In genomic region chr4:116174466-116175116, GRCm38 (mm10) we compare ENCODE assay signal across 11 mouse cellular contexts. TPM values are rescaled to one million over a fixed set of nuclear protein-coding genes. Genes with fewer than 3 reads are reported as not detected.
DNase-seq lines count a peak whose midpoint lies in the region; ATAC-seq and TF ChIP-seq lines count a peak whose summit lies in the region.
"Had no signal": no experiment of that assay in that cellular context is flagged by ENCODE, and none has a peak within 500 bp of the region (broad histone marks: within the 10 kb centered on the region; RNA-seq: fewer than 3 reads in every experiment).

No protein-coding gene starts in this region.

- TF ChIP-seq CTCF in lung, postnatal 0 days (IDR thresholded peaks at IDR 0.05) = no peak

- peaks cover 3% of the 10 kb centered on the region; the same call in 1 of the 2 replicates for H3K27me3 ChIP-seq in hindbrain, embryonic 10.5 days (ENCODE audit: insufficient read depth, poor library complexity, severe bottlenecking)
- H3K27me3 ChIP-seq in hindbrain, embryonic 16.5 days (replicated peaks; ENCODE audit: control insufficient read depth, insufficient read depth, low read length) = no peaks in the 10 kb centered on the region
- no peaks in the 10 kb centered on the region for H3K27me3 ChIP-seq in lung, postnatal 0 days (replicated peaks; ENCODE audit: insufficient read depth, low read length)
- H3K27me3 ChIP-seq: Patski had no signal

- H3K9ac ChIP-seq in hindbrain, embryonic 16.5 days (ENCODE audit: low read depth, low read length) = no peak overlapping the region
- H3K9ac ChIP-seq in lung, postnatal 0 days (replicated peaks; ENCODE audit: low read depth) = no peak overlapping the region; the same call in 1 of the 2 replicates
- H3K9ac ChIP-seq: liver, embryonic 14.5 days had no signal

- intact Hi-C loops in heart, postnatal 10 days (cut with DNase I) = no loop called here
- intact Hi-C loops in gastrocnemius, postnatal 14 days (cut with DNase I; ENCODE audit: low total_unique reads) = no loop called here

- no peak for DNase-seq in hindbrain, embryonic 10.5 days (ENCODE audit: low spot score)
- DNase-seq in brain, adult 2 months (ENCODE audit: low read depth, low spot score) = peak; percentile 92
- DNase-seq in heart, postnatal 10 days = peak; percentile 38 to 47
- DNase-seq in lung, postnatal 0 days (ENCODE audit: low spot score) = peak; percentile 66
- no peak for DNase-seq in layer of hippocampus, adult 8-10 months (ENCODE audit: low spot score in 2 of 2)
- no peak for DNase-seq in B cell, adult 2 months
- no peak for DNase-seq in gastrocnemius, postnatal 14 days

- no peak overlapping the region for H3K4me2 ChIP-seq in hindbrain, embryonic 16.5 days (ENCODE audit: low read length)
- H3K4me2 ChIP-seq in lung, postnatal 0 days (replicated peaks; ENCODE audit: low read depth, low read length) = no peak overlapping the region; the same call in 1 of the 2 replicates

- peaks cover 42% of the 10 kb centered on the region for H3K4me1 ChIP-seq in hindbrain, embryonic 10.5 days (replicated peaks)
- H3K4me1 ChIP-seq in hindbrain, embryonic 16.5 days (ENCODE audit: control insufficient read depth, insufficient read depth, low read depth, low read length) = peaks cover 19% of the 10 kb centered on the region
- peaks cover 10% of the 10 kb centered on the region for H3K4me1 ChIP-seq in lung, postnatal 0 days (ENCODE audit: insufficient read depth, low read depth, low read length)

- H3K4me3 ChIP-seq in hindbrain, embryonic 10.5 days = no peak overlapping the region
- no peak overlapping the region for H3K4me3 ChIP-seq in hindbrain, embryonic 16.5 days (ENCODE audit: low read length)
- H3K4me3 ChIP-seq in lung, postnatal 0 days (ENCODE audit: low read depth, low read length) = no peak overlapping the region

- ATAC-seq in hindbrain, embryonic 16.5 days = no peak
- peak; percentile 22 for ATAC-seq in lung, postnatal 0 days
- ATAC-seq: Patski had no signal

- no peaks in the 10 kb centered on the region for H3K9me3 ChIP-seq in hindbrain, embryonic 10.5 days
- no peaks in the 10 kb centered on the region for H3K9me3 ChIP-seq in hindbrain, embryonic 16.5 days (ENCODE audit: control insufficient read depth, low read length)
- H3K9me3 ChIP-seq in lung, postnatal 0 days (ENCODE audit: low read length) = no peaks in the 10 kb centered on the region

- 55% methylated on average over 6 of the region's 6 CpGs for WGBS in hindbrain, embryonic 10.5 days
- 48% methylated on average over 6 of the region's 6 CpGs for WGBS in hindbrain, embryonic 16.5 days
- 21% methylated on average over 6 of the region's 6 CpGs for WGBS in lung, postnatal 0 days

- no peak for TF ChIP-seq EP300 in lung, postnatal 0 days (IDR thresholded peaks at IDR 0.05)

- peak overlapping the region; percentile 35; the same call in 1 of the 2 replicates for H3K27ac ChIP-seq in hindbrain, embryonic 10.5 days
- H3K27ac ChIP-seq in hindbrain, embryonic 16.5 days (ENCODE audit: low read depth, low read length) = no peak overlapping the region
- peak overlapping the region; percentile 95 for H3K27ac ChIP-seq in lung, postnatal 0 days (ENCODE audit: low read length)
- H3K27ac ChIP-seq: liver, embryonic 14.5 days had no signal

- no peaks in the 10 kb centered on the region for H3K36me3 ChIP-seq in hindbrain, embryonic 10.5 days
- H3K36me3 ChIP-seq in hindbrain, embryonic 16.5 days (ENCODE audit: control insufficient read depth, insufficient read depth, low read length) = no peaks in the 10 kb centered on the region
- no peaks in the 10 kb centered on the region for H3K36me3 ChIP-seq in lung, postnatal 0 days (ENCODE audit: insufficient read depth, low read length)

RNA-seq across cellular contexts. Expression of gene Gm49337, which starts 1.4 kb away (rescaled TPM):
- not detected in 2 replicates for polyA plus RNA-seq in hindbrain, embryonic 10.5 days (2016; fragmentation: Nextera tagmentation; extraction: Ambion mirVana)
- polyA plus RNA-seq in hindbrain, embryonic 16.5 days (2015; fragmentation: Nextera tagmentation; extraction: Ambion mirVana) = not detected in 2 replicates
- under 1 TPM in 1 of 2 experiments, not detected in 1; 0.96 TPM for total RNA-seq in heart, postnatal 10 days (2021)
- polyA plus RNA-seq in lung, postnatal 0 days (2015; fragmentation: Nextera tagmentation; extraction: Ambion mirVana) = not detected in 2 replicates
- 1 to 10 TPM in 1 of 4 experiments, under 1 TPM in 1, not detected in 2; 0.96 to 4.1 TPM for total RNA-seq in layer of hippocampus, adult 8-10 months (2022)
- under 1 TPM in 1 of 2 experiments, not detected in 1; 0.47 TPM for total RNA-seq in gastrocnemius, postnatal 14 days (2021)
- polyA plus RNA-seq: liver, embryonic 14.5 days; Patski; spleen, adult 2 months had no signal

RNA-seq across cellular contexts. Expression of gene 1700042G07Rik, which starts 1.4 kb away (rescaled TPM):
- not detected in 2 replicates for polyA plus RNA-seq in hindbrain, embryonic 10.5 days (2016; fragmentation: Nextera tagmentation; extraction: Ambion mirVana)
- not detected in 2 replicates for polyA plus RNA-seq in hindbrain, embryonic 16.5 days (2015; fragmentation: Nextera tagmentation; extraction: Ambion mirVana)
- not detected for total RNA-seq in heart, postnatal 10 days (2021)
- polyA plus RNA-seq in lung, postnatal 0 days (2015; fragmentation: Nextera tagmentation; extraction: Ambion mirVana) = not detected in 2 replicates
- not detected for total RNA-seq in layer of hippocampus, adult 8-10 months (2022)
- total RNA-seq in gastrocnemius, postnatal 14 days (2021) = not detected
- polyA plus RNA-seq: liver, embryonic 14.5 days; Patski; spleen, adult 2 months had no signal

RNA-seq across cellular contexts. Expression of gene Tspan1, which starts 7.2 kb away (rescaled TPM):
- polyA plus RNA-seq in hindbrain, embryonic 10.5 days (2016; fragmentation: Nextera tagmentation; extraction: Ambion mirVana) = 0.26 TPM in 1 of 2 replicates, not detected in the other
- 0.11 and 0.63 TPM in 2 replicates for polyA plus RNA-seq in hindbrain, embryonic 16.5 days (2015; fragmentation: Nextera tagmentation; extraction: Ambion mirVana)
- under 1 TPM in 1 of 2 experiments, not detected in 1; 0.14 TPM for total RNA-seq in heart, postnatal 10 days (2021)
- polyA plus RNA-seq in lung, postnatal 0 days (2015; fragmentation: Nextera tagmentation; extraction: Ambion mirVana) = 118 and 131 TPM in 2 replicates
- not detected for total RNA-seq in layer of hippocampus, adult 8-10 months (2022)
- total RNA-seq in gastrocnemius, postnatal 14 days (2021) = not detected
- polyA plus RNA-seq: liver, embryonic 14.5 days; spleen, adult 2 months had no signal

RNA-seq across cellular contexts. Expression of gene Lurap1, which starts 23.5 kb away (rescaled TPM):
- polyA plus RNA-seq in hindbrain, embryonic 10.5 days (2016; fragmentation: Nextera tagmentation; extraction: Ambion mirVana) = 2.1 and 2.2 TPM in 2 replicates
- 3.3 and 3.7 TPM in 2 replicates for polyA plus RNA-seq in hindbrain, embryonic 16.5 days (2015; fragmentation: Nextera tagmentation; extraction: Ambion mirVana)
- 1 to 10 TPM; 4.6 to 5.1 TPM for total RNA-seq in heart, postnatal 10 days (2021)
- 2.6 and 2.8 TPM in 2 replicates for polyA plus RNA-seq in lung, postnatal 0 days (2015; fragmentation: Nextera tagmentation; extraction: Ambion mirVana)
- 10 to 100 TPM; 21.9 to 23.7 (median 23.3) TPM for total RNA-seq in layer of hippocampus, adult 8-10 months (2022)
- total RNA-seq in gastrocnemius, postnatal 14 days (2021) = 10 to 100 TPM; 10.8 to 13.4 TPM

RNA-seq across cellular contexts. Expression of gene Pik3r3, which starts 46.8 kb away (rescaled TPM):
- 49.2 and 57.3 TPM in 2 replicates for polyA plus RNA-seq in hindbrain, embryonic 10.5 days (2016; fragmentation: Nextera tagmentation; extraction: Ambion mirVana)
- polyA plus RNA-seq in hindbrain, embryonic 16.5 days (2015; fragmentation: Nextera tagmentation; extraction: Ambion mirVana) = 47.4 and 57.2 TPM in 2 replicates
- total RNA-seq in heart, postnatal 10 days (2021) = 10 to 100 TPM; 20.6 to 29.3 TPM
- 10.0 and 11.7 TPM in 2 replicates for polyA plus RNA-seq in lung, postnatal 0 days (2015; fragmentation: Nextera tagmentation; extraction: Ambion mirVana)
- 10 to 100 TPM; 29.0 to 40.9 (median 35.9) TPM for total RNA-seq in layer of hippocampus, adult 8-10 months (2022)
- 10 to 100 TPM in 1 of 2 experiments, 1 to 10 TPM in 1; 7.7 to 11.3 TPM for total RNA-seq in gastrocnemius, postnatal 14 days (2021)

Comparison
In these comparisons a context has a peak if more than half of its experiments do, and no peak if none do; other contexts are left out.
1. DNase-seq: peak in brain, adult 2 months (single experiment), heart, postnatal 10 days (2 of 2) and lung, postnatal 0 days (single experiment); none in hindbrain, embryonic 10.5 days (single experiment), layer of hippocampus, adult 8-10 months (0 of 2), B cell, adult 2 months (0 of 2) and gastrocnemius, postnatal 14 days (single experiment).